Mouse (Mus musculus): ENCODE data around the gene Islr. TPM values are rescaled to one million over a fixed set of nuclear protein-coding genes. Genes with fewer than 3 reads are reported as not detected.

Islr gene
- total RNA-seq (2023), result under 1 TPM; 0.27 to 0.35 TPM

GRCm38 (mm10) chr9:58203516-58204447 is at the start of gene Islr, which contains the start of gene Islr2:
TSS of gene Islr (minus strand) at chr9:58204306.
TSS of gene Islr2 (minus strand) at chr9:58204319.

GRCm38 (mm10) chr9:58253033-58253804 is 49.1 kb upstream of the Islr start, which contains the start of gene Stoml1:
TSS of gene Stoml1 (plus strand) at chr9:58253164.

DNA sequence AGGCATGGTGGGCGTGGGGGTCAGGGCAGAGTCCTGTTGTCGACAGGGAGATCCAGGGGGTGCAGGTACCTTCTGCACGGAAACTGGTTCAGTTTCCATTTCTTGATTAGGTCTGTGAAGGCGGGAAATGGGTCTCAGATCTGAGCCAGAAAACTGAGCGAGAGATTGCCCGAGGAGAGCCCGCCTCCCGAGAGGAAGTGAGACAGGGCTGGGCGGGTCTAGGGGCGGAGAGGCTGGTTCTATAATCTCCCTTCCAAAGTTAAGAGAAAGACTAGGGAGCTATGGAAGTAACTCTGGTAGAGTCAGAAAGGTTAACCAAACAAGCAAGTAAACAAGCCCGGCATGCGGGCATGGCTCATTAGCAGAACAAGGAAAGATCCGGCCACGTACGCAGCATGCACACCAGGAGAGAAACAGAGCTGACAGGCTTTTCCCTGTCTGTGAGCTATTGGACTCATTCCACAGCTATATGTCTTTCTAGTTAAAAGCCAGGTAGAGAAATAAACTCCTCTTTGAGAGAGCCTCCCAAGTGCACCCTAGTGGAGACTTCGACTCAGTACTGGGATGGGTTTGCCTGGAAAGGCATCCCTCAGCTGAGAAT is 45.6 kb upstream of the Islr start, which contains the start of gene Pml:
TSS of gene Pml (minus strand) at position 195 of the 601 bp plus-strand sequence.

GRCm38 (mm10) chr9:58118671-58119070 is 85.4 kb downstream of the Islr start, which contains the start of gene Ccdc33:
TSS of gene Ccdc33 (minus strand) at chr9:58118823.

Other genes starting within 250 kb of the Islr start
- gene Cyp11a1, start 197.9 kb downstream of the Islr start, total RNA-seq (2023), result under 1 TPM in 1 of 2 experiments, not detected in 1; 0.47 TPM
- under 1 TPM; 0.52 to 0.92 TPM for gene Stra6, start 140.5 kb downstream of the Islr start, total RNA-seq (2023)
- gene Ccdc33, start 85.5 kb downstream of the Islr start, total RNA-seq (2023), result not detected
- 1 to 10 TPM; 1.0 to 5.1 TPM for gene Islr2, start within 50 bp of the Islr start, total RNA-seq (2023)
- 10 to 100 TPM; 74.3 to 83.6 TPM for gene Pml, start 45.5 kb upstream of the Islr start, total RNA-seq (2023)
- 10 to 100 TPM; 21.4 to 23.0 TPM for gene Stoml1, start 48.9 kb upstream of the Islr start, total RNA-seq (2023)
- gene Loxl1, start 108.9 kb upstream of the Islr start, total RNA-seq (2023), result not detected
- gene Tbc1d21, start 166.1 kb upstream of the Islr start, total RNA-seq (2023), result not detected